Mouse (Mus musculus) layer of hippocampus, postnatal 10 days (tissue): Measurements from ENCODE around the gene Zmat5. TPM values are rescaled to one million over a fixed set of nuclear protein-coding genes. Genes with fewer than 3 reads are reported as not detected.

Experiments
- DNase-seq, 2 experiments: peaks; one replicate each; pipeline ENCODE4 v3.0.0; 2021; ENCODE audit warnings: low spot score in 2 of 2
- total RNA-seq, 2 experiments: library from RNA; stranded (reverse); gene quantifications; 2 replicates each; pipeline ENCODE4 v1.2.3; 2021

Gene Zmat5
- total RNA-seq, 2 experiments from 2014 or later: 31.6 to 38.2 TPM

DNA sequence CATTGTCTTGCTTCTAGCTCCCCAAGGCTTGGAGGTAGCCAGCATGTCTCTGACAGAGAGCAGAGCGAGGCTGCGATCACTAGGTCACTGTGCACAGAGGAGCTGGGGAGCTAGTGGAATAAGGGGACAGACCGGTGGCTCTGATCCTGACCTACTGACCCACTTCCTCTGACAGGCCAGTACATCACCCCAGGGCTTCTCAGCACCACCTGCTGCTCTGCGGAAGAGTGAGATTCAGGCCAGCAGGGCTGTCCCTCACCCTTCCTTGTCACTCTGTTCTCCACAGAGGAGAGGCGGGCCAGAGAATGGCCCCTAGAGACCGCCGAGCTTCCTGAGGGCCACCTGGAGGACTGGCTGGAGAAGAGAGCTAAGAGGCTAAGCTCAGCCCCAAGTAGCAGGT is 27.3 kb downstream of the Zmat5 start:
- DNase-seq: no peak

DNA sequence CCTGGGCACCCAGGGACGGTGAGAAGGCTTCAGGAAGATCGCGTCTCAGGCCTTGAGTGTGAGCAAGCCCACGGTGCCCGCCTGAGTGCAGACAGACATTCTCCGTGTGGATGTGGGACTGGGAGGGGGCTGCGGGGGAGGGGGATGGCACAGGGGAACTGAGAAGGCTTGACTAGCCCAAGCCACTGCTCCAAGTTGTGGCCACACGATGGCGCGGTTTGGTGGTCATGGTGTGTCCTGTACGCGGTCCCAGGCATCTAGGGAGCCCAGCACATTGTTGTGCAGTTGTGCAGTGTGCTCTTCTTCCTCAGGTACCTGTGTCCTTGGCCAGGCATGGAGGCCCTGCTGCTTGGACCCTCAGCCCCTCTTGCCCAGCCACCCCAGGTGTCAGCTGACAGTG is 29.7 kb downstream of the Zmat5 start:
- no peak for DNase-seq

GRCm38 (mm10) chr11:4736355-4736754 is 31.9 kb downstream of the Zmat5 start:
- DNase-seq: no peak

DNA sequence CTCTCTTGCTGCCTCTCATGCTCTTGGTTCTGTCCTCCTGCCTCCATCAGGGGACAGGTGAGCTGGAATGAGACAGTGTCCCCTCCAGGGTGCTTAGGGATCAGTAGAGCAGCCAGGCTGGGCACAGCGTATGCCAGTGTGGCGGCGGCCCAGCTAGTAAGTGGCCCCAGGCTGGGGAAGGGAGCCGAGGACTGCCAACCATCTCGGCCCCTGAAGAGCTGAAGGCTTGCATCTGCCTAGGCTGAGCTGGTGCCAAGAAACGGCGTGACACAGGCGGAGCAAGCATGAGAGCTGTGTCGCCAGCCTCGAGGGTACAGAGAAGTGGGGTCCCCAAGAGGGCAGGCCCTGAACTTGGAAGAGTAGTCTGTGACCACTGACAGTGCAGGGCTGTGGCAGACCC is 33.2 kb downstream of the Zmat5 start:
- peak; percentile 37 to 56 for DNase-seq

GRCm38 (mm10) chr11:4738719-4739118 is 34.2 kb downstream of the Zmat5 start:
- DNase-seq: no peak

DNA sequence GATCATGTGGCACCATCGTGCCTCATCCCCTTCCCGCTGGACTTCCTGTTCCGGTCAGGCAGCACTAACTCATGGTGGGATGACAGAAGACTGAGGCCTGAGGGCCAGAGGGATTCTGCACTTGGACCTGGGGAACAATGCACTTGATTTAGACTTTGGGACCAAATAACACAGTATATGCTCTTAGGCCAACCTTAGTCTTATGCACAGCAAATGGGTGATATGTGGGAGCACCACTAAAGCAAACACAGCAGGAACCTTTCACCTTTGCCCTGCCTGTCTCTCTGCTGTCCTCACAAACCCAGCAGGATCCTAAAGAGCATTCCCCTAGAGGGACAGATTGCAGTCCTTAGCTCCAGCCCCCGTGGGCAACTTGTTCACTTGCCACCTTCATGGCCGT is 36.3 kb downstream of the Zmat5 start:
- no peak for DNase-seq

- DNase-seq: no peak
These were observed 40.2 kb downstream of the Zmat5 start for GRCm38 (mm10) chr11:4744691-4745090.

DNA sequence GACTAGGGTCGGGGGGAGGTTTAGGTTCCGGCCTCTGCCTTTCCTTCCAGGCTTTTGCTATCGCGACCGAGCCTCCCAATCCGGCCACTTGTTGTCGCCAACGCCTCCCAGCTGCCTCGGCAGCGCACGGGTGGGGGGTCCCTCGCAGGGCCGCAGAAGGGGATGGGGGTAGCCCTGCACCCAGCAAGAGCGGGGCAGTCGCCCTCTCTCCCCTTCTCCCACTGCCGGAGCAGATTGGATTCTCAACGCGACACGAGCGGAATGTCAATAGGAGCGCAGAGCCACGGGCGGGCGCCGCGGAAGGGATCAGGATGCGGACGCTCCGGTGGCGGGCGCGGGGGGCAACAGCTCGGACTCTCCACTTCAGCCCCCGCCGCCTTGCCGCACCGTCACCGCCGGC is 41.5 kb downstream of the Zmat5 start:
- peak in 1 of 2 experiments; percentile 43 for DNase-seq

- no peak for DNase-seq
These were observed 42.3 kb downstream of the Zmat5 start, which contains the start of gene Cabp7 for GRCm38 (mm10) chr11:4746733-4747132. Cabp7 (minus strand) TSS chr11:4746778.

GRCm38 (mm10) chr11:4747285-4747684 is 42.8 kb downstream of the Zmat5 start:
- DNase-seq: no peak

DNA sequence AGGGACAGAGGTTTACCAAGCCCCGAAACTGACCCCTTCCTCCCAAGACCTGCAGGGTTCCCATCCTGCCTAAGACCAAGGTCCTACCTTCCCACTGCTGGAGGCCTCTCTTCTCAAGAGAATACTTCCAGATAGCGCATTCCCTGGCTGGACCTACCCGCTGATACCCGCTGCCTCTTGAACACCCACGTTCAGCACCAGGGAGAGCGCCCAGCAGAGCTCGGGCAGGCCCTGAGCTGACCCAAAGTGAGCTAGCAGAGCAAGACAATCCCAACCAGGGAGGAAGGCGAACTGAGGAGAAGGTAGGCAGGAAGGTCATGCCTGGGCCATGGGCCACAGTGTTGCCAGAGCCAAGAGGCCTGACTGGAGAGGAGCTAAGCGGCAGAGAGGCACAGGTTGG is 45.8 kb downstream of the Zmat5 start:
- DNase-seq: peak in 1 of 2 experiments; percentile 56

DNA sequence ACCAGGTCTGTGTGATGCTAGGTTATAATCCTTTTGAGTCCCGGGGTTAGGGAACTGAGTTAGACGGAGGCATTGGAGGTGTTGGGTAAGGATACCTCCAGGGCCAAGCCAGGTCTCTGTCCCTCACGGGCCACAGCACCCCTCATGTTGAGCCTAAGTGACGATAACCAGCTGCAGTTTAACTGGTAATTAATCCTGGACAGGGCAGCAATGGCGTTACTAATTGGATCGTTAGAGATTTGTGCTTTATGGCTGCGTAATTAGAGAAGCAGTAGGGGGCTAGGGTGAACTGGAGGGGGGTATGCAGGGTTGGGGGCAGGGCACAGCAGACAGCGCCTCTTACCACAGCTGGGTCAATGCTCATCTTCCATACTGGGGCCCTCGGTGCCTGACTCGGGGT is 48.4 kb downstream of the Zmat5 start:
- DNase-seq: no peak

- DNase-seq: no peak
These were observed 49.6 kb downstream of the Zmat5 start for GRCm38 (mm10) chr11:4754036-4754435.

GRCm38 (mm10) chr11:4754867-4755266 is 50.4 kb downstream of the Zmat5 start:
- DNase-seq: no peak

GRCm38 (mm10) chr11:4756460-4756859 is 52.0 kb downstream of the Zmat5 start:
- no peak for DNase-seq

DNA sequence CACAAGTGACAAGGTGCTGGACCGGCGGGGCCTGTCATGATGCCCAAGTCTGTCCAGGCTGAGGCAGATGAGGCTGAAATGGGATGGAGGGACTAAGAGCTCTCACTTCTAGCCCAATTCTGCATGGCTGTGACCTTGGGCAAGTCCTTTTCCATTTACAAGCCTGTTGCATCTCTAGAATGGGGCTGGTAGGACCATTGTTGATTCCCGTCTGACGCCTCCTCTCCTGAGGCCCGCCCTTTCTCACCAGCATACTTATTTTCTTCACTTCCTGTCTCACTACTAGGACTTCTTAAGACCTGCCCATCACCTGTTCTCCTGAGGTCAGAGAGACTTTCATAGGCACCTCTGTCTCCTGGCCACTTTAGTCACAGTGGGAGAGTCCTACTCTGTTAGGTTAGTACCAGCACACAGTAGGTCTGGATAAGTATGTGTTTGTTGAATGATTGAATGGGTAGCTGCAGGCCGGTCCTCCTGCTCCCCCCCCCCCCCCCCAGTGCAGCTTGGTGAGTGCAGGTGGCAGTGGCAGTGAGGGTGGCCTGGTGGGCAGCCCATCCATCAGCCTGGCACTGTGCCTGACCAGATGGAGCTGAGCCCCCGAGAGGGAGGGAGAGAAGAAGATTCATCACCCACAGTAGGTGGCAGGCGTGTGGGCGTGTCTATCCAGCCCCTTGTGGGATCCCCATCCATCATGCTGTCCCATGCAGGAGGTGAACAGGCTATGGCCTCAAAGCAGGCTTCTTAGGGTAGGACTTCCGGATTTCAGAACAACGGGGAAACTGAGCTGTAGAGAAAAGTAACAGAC is 52.7 kb downstream of the Zmat5 start:
- no peak for DNase-seq

- DNase-seq: no peak
These were observed 53.3 kb downstream of the Zmat5 start for GRCm38 (mm10) chr11:4757789-4758158.

DNA sequence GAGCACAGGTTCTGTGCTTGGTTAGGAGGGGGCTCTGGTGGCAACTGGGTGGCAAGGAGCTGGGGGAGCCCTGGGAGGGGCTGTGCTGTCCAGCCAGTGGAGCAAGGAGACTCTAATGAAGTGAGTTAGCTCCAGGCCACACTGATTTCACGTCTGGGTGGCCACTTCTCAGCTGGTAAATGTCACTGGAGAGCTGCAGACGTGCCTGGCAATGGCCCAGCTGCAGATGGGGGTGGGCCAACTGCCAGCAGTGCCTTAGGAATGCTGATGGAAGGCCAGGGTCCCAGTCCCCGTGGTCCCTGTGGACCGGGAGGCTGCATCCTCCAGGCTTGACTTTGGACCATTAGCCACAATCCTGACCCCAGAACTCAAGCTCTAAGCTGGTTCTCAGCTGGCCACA is 56.0 kb downstream of the Zmat5 start:
- DNase-seq: no peak

DNA sequence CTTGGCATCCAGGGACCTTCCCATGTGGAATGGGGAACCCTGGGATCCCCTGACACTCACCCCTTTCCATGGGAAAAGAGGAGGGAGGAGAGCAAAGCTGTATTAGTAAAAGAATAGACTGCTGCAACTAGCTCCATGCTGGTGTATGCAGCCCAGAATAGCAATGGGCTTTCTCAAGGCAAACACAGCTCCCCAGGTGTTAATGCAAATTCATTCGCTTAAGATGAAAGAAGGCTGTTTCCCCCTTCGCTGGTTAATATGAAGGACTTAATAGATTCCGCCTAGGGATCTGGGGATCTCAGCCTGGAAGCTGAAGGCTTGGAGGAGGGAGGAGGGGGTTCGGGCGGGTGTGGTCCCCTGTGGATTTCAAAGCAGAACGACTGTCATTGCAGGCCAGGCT is 57.5 kb downstream of the Zmat5 start:
- no peak for DNase-seq

GRCm38 (mm10) chr11:4762511-4762910 is 58.0 kb downstream of the Zmat5 start:
- no peak for DNase-seq

DNA sequence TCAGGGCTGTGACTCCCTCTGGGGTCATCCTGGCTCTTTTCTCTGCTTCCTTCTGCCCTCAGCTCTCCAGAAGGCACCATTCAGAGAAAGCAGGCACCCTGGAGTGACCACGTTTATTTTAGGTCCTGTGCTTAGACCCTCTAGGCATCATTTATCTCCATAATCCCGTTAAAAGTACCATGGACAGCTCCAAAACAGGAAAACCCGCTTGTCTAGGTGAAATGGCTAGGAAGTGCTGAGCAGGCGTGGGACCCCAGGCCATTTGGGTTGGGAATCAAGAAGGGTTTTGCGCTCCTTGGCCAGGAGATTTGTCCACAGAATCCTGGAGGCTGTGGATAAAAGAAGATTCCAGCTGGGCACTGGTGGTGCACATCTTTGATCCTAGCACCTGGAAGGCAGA is 59.2 kb downstream of the Zmat5 start:
- no peak for DNase-seq

GRCm38 (mm10) chr11:4764476-4764875 is 60.0 kb downstream of the Zmat5 start:
- DNase-seq: no peak

DNA sequence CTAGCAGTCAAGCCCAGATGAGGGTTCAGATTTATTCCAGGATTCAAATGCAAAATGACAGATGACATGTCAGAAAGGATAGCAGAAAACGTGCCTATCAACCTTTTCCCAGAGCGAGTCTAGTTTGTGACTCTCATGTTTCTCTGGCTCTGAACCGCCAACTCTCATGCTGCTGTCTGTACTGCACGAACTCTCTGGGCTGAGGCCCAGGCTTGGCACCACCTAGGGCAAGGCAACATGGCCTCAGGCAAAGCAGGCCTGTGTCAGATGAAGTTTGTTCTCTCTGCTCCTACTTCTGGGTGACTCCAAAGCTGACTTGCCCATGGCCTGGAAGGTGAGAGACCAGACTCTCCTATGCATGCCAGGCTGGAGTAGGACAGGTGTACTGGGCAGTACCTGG is 63.9 kb downstream of the Zmat5 start:
- DNase-seq: peak in 1 of 2 experiments; percentile 55
